Mouse (Mus musculus) embryonic facial prominence, embryonic 11.5 days (tissue): Measurements from ENCODE around the gene Acss2. TPM values are rescaled to one million over a fixed set of nuclear protein-coding genes. Genes with fewer than 3 reads are reported as not detected.

Source experiments
- ATAC-seq: fragments of 200-750 bp; cut with Nextera tagmentation; replicated peaks from 2 replicates; pipeline ENCODE4 v1.8.0; 2017; ENCODE audit warnings: low read depth; ENCODE audit not compliant: insufficient number of reproducible peaks, low FRiP score, low TSS enrichment
- DNase-seq: peaks from one replicate; pipeline ENCODE4 v3.0.0-alpha.2; 2015; ENCODE audit warnings: low spot score
- H3K27ac ChIP-seq: fragments of 300-500 bp; sonication (generic); replicated peaks from 2 replicates; pipeline ENCODE4 v1.5.1; 2014; ENCODE audit warnings: mild to moderate bottlenecking, low read depth, low read length, control low read depth
- H3K27me3 ChIP-seq: fragments of 300-500 bp; sonication (generic); 2 replicates; pipeline ENCODE4 v1.6.1; 2014; ENCODE audit warnings: mild to moderate bottlenecking, low read length, moderate library complexity, mixed read lengths; ENCODE audit not compliant: control insufficient read depth, insufficient read depth
- H3K36me3 ChIP-seq: fragments of 300-500 bp; sonication (generic); replicated peaks from 2 replicates; pipeline ENCODE4 v1.6.1; 2014; ENCODE audit warnings: low read depth, mild to moderate bottlenecking, low read length, moderate library complexity, mixed read lengths; ENCODE audit not compliant: control insufficient read depth, insufficient read depth
- H3K4me1 ChIP-seq: fragments of 300-500 bp; sonication (generic); 2 replicates; pipeline ENCODE4 v1.6.1; 2014; ENCODE audit warnings: low read length, mixed read lengths; ENCODE audit not compliant: control insufficient read depth, insufficient read depth
- H3K4me2 ChIP-seq: fragments of 300-500 bp; sonication (generic); 2 replicates; pipeline ENCODE4 v1.6.1; 2014; ENCODE audit warnings: low read depth, mild to moderate bottlenecking, control low read depth, low read length, moderate library complexity
- H3K4me3 ChIP-seq: fragments of 300-500 bp; sonication (generic); 2 replicates; pipeline ENCODE4 v1.5.1; 2014; ENCODE audit warnings: low read depth, low read length, control low read depth
- H3K9ac ChIP-seq: fragments of 300-500 bp; sonication (generic); replicated peaks from 2 replicates; pipeline ENCODE4 v1.6.1; 2014; ENCODE audit warnings: mild to moderate bottlenecking, control low read depth, low read length
- H3K9me3 ChIP-seq: fragments of 300-500 bp; sonication (generic); replicated peaks from 2 replicates; pipeline ENCODE4 v1.6.1; 2016; ENCODE audit warnings: mild to moderate bottlenecking, low read length, inconsistent platforms, mixed read lengths; ENCODE audit not compliant: control insufficient read depth
- WGBS: fragments of 180-500 bp; shearing (Covaris S2); extraction: QIAGEN DNeasy Blood & Tissue Kit; methylation state at CpG from one replicate; pipeline ENCODE4 v1.1.7; 2014; 5-methylcytosine and 5-hydroxymethylcytosine counted together
- polyA plus RNA-seq: library from polyadenylated mRNA; unstranded; fragments of >200 nt; fragmentation: Nextera tagmentation; extraction: Ambion mirVana; gene quantifications from 2 replicates; pipeline ENCODE4 v1.2.1, GENCODE M21; 2014

Acss2 gene
- polyA plus RNA-seq, 1 experiment from 2014 or later: 14.3 TPM

GRCm38 (mm10) chr2:155505811-155506210 lies 11.9 kb upstream of the Acss2 start:
- WGBS: 86% methylated on average over 9 of the region's 9 CpGs
- H3K36me3 ChIP-seq: no peaks in the 10 kb centered on the region
- no peak overlapping the region for H3K4me2 ChIP-seq
- DNase-seq (no peak), ATAC-seq (no peak)
- H3K9ac ChIP-seq: no peak overlapping the region
- no peaks in the 10 kb centered on the region for H3K9me3 ChIP-seq
- no peak overlapping the region for H3K4me3 ChIP-seq
- no peaks in the 10 kb centered on the region for H3K27me3 ChIP-seq
- H3K4me1 ChIP-seq: no peaks in the 10 kb centered on the region
- H3K27ac ChIP-seq: no peak overlapping the region

- Histone ChIP-seq H3K4me3 (no peak overlapping the region), H3K4me2 (no peak overlapping the region), H3K4me1 (no peaks in the 10 kb centered on the region), H3K9ac (no peak overlapping the region), H3K9me3 (no peaks in the 10 kb centered on the region), H3K36me3 (no peaks in the 10 kb centered on the region), H3K27ac (no peak overlapping the region), H3K27me3 (no peaks in the 10 kb centered on the region)
- WGBS: 79% methylated on average over 10 of the region's 10 CpGs
- no peak for DNase-seq
- ATAC-seq: no peak
These were observed 9.9 kb upstream of the Acss2 start for GRCm38 (mm10) chr2:155507721-155508470.

- no peak for ATAC-seq
- Histone ChIP-seq H3K4me3 (no peak overlapping the region), H3K9me3 (no peaks in the 10 kb centered on the region), H3K9ac (no peak overlapping the region), H3K36me3 (no peaks in the 10 kb centered on the region), H3K27ac (no peak overlapping the region), H3K4me1 (no peaks in the 10 kb centered on the region; the same call in 1 of the 2 replicates), H3K4me2 (no peak overlapping the region), H3K27me3 (peaks cover 3% of the 10 kb centered on the region; the same call in 1 of the 2 replicates)
- DNase-seq: peak; percentile 67
- 44% methylated on average over 4 of the region's 4 CpGs for WGBS
These were observed 5.3 kb upstream of the Acss2 start for GRCm38 (mm10) chr2:155512479-155512878.

- Histone ChIP-seq H3K9me3 (no peaks in the 10 kb centered on the region), H3K9ac (no peak overlapping the region), H3K4me3 (no peak overlapping the region), H3K27ac (no peak overlapping the region), H3K4me2 (no peak overlapping the region), H3K27me3 (peaks cover 3% of the 10 kb centered on the region; the same call in 1 of the 2 replicates), H3K4me1 (no peaks in the 10 kb centered on the region; the same call in 1 of the 2 replicates), H3K36me3 (no peaks in the 10 kb centered on the region)
- WGBS: 69% methylated on average over 5 of the region's 5 CpGs
- ATAC-seq (no peak), DNase-seq (no peak)
These were observed 4.2 kb upstream of the Acss2 start for GRCm38 (mm10) chr2:155513543-155513942.

GRCm38 (mm10) chr2:155514666-155515065 lies 3.1 kb upstream of the Acss2 start:
- 1% methylated on average over 20 of the region's 23 CpGs for WGBS
- ATAC-seq: 0 out of 2 replicates have a peak, but pooled peaks have one; percentile 13
- H3K27ac ChIP-seq: no peak overlapping the region

GRCm38 (mm10) chr2:155515941-155516340 lies 1.8 kb upstream of the Acss2 start:
- peaks cover 3% of the 10 kb centered on the region; the same call in 1 of the 2 replicates for H3K27me3 ChIP-seq
- WGBS: 12% methylated on average over 1 of the region's 1 CpGs
- ATAC-seq: no peak

More at GRCm38 (mm10) chr2:155514666-155515065, 3.1 kb upstream of the Acss2 start:
- Histone ChIP-seq H3K4me3 (peak overlapping the region; percentile 31), H3K4me1 (no peaks in the 10 kb centered on the region; the same call in 1 of the 2 replicates), H3K9ac (peak overlapping the region; percentile 61), H3K4me2 (peak overlapping the region; percentile 70), H3K36me3 (no peaks in the 10 kb centered on the region), H3K27me3 (peaks cover 3% of the 10 kb centered on the region; the same call in 1 of the 2 replicates), H3K9me3 (no peaks in the 10 kb centered on the region)
- DNase-seq: peak; percentile 56

GRCm38 (mm10) chr2:155518531-155519270 lies 953 bp downstream of the Acss2 start:
- peak overlapping the region; percentile 25 for H3K9ac ChIP-seq
- no peak for ATAC-seq

More at GRCm38 (mm10) chr2:155515941-155516340, 1.8 kb upstream of the Acss2 start:
- H3K4me1 ChIP-seq: no peaks in the 10 kb centered on the region; the same call in 1 of the 2 replicates
- H3K4me3 ChIP-seq: no peak overlapping the region
- H3K9me3 ChIP-seq: no peaks in the 10 kb centered on the region
- H3K36me3 ChIP-seq: no peaks in the 10 kb centered on the region
- H3K4me2 ChIP-seq: no peak overlapping the region
- H3K9ac ChIP-seq: no peak overlapping the region
- DNase-seq: peak; percentile 79
- H3K27ac ChIP-seq: no peak overlapping the region

More at GRCm38 (mm10) chr2:155518531-155519270, 953 bp downstream of the Acss2 start:
- H3K36me3 ChIP-seq: no peaks in the 10 kb centered on the region
- WGBS: 26% methylated on average over 18 of the region's 18 CpGs
- peak overlapping the region; percentile 59 for H3K4me3 ChIP-seq
- no peaks in the 10 kb centered on the region for H3K27me3 ChIP-seq
- no peaks in the 10 kb centered on the region; the same call in 1 of the 2 replicates for H3K4me1 ChIP-seq
- no peak overlapping the region for H3K27ac ChIP-seq
- H3K9me3 ChIP-seq: no peaks in the 10 kb centered on the region
- peak overlapping the region; percentile 43 for H3K4me2 ChIP-seq
- no peak for DNase-seq
